Mouse (Mus musculus) liver, embryonic 16.5 days (tissue): ENCODE data around the gene Tia1. TPM values are rescaled to one million over a fixed set of nuclear protein-coding genes. Genes with fewer than 3 reads are reported as not detected.

ENCODE experiments used
- ATAC-seq: fragments of 200-750 bp; cut with Nextera tagmentation; 2 replicates; pipeline ENCODE4 v1.8.0; 2017; ENCODE audit warnings: low read depth, mild to moderate bottlenecking, moderate number of reproducible peaks, moderate library complexity
- H3K27ac ChIP-seq: fragments of 300-500 bp; sonication (generic); 2 replicates; pipeline ENCODE4 v1.5.1; 2014; ENCODE audit warnings: mild to moderate bottlenecking, low read length
- H3K27me3 ChIP-seq: fragments of 300-500 bp; sonication (generic); 2 replicates; pipeline ENCODE4 v1.6.1; 2014; ENCODE audit warnings: low read depth, low read length, mixed read lengths; ENCODE audit not compliant: control insufficient read depth, insufficient read depth
- H3K36me3 ChIP-seq: fragments of 300-500 bp; sonication (generic); 2 replicates; pipeline ENCODE4 v1.6.1; 2014; ENCODE audit warnings: mild to moderate bottlenecking; ENCODE audit not compliant: control insufficient read depth, insufficient read depth
- H3K4me1 ChIP-seq: fragments of 300-500 bp; sonication (generic); 2 replicates; pipeline ENCODE4 v1.6.1; 2014; ENCODE audit warnings: low read depth, low read length, mixed read lengths; ENCODE audit not compliant: control insufficient read depth
- H3K4me2 ChIP-seq: fragments of 300-500 bp; sonication (generic); 2 replicates; pipeline ENCODE4 v1.6.1; 2014; ENCODE audit warnings: low read depth, low read length, mixed read lengths
- H3K4me3 ChIP-seq: fragments of 300-500 bp; sonication (generic); 2 replicates; pipeline ENCODE4 v1.5.1; 2014; ENCODE audit warnings: low read depth, mild to moderate bottlenecking, low read length
- H3K9ac ChIP-seq: fragments of 300-500 bp; sonication (generic); 2 replicates; pipeline ENCODE4 v1.6.1; 2014; ENCODE audit warnings: low read depth, low read length
- H3K9me3 ChIP-seq: fragments of 300-500 bp; sonication (generic); replicated peaks from 2 replicates; pipeline ENCODE4 v1.6.1; 2016; ENCODE audit warnings: low read length; ENCODE audit not compliant: control insufficient read depth
- WGBS: fragments of 180-500 bp; shearing (Covaris S2); extraction: QIAGEN DNeasy Blood & Tissue Kit; methylation state at CpG from one replicate; pipeline ENCODE4 v1.1.7; 2014; ENCODE audit not compliant: insufficient replicate concordance; 5-methylcytosine and 5-hydroxymethylcytosine counted together
- polyA plus RNA-seq: library from polyadenylated mRNA; unstranded; fragments of >200 nt; fragmentation: Nextera tagmentation; extraction: Ambion mirVana; gene quantifications from 2 replicates; pipeline ENCODE4 v1.2.1, GENCODE M21; 2015

Gene Tia1
- polyA plus RNA-seq, 1 experiment from 2014 or later = 17.5 TPM

DNA sequence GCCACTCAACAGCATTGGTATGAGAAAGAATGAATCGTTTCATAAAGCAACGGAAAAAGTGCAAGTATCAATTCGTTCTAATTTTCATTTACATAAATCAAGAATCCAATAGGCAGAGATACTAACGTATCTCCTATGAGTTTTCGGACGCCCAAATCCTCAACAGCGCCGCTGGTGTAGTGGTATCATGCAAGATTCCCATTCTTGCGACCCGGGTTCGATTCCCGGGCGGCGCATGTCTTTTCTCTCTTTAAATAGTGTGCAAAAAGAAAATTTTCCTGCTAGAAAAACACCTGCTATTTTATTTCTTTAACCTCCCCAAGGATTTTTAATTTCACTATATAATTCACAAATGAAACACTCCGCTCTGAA is 305 bp upstream of the Tia1 start:
- Histone ChIP-seq H3K9me3 (no peaks in the 10 kb centered on the region), H3K27ac (peak overlapping the region; percentile 93), H3K4me3 (peak overlapping the region; percentile 83), H3K36me3 (no peaks in the 10 kb centered on the region; the same call in 1 of the 2 replicates), H3K27me3 (no peaks in the 10 kb centered on the region), H3K9ac (peak overlapping the region; percentile 84; the same call in 1 of the 2 replicates), H3K4me2 (peak overlapping the region; percentile 39), H3K4me1 (peaks cover 11% of the 10 kb centered on the region)
- WGBS = under 1% methylated on average over 15 of the region's 15 CpGs
- ATAC-seq = peak; percentile 56

DNA sequence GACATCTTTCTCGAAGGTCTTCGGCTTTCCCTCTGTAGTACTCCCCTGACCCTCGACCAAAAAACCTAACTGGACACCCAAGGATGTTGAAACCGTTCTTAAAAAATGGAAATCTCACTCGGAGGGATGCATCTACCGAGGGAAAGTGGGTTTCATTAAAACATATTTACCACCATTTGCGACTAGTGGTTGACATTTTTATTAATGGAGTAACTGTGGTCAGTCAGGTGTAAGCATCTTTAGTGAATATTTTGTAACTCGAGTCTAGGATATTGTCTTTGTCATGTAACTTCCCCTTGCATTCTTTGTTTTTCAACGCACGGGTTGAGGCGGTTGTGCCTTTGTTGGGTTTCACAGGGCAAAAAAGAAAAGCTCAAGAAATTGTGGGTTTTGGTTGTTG is 977 bp downstream of the Tia1 start:
- no peaks in the 10 kb centered on the region; the same call in 1 of the 2 replicates for H3K36me3 ChIP-seq
- no peaks in the 10 kb centered on the region for H3K9me3 ChIP-seq
- peak overlapping the region; percentile 89 for H3K4me2 ChIP-seq
- peak overlapping the region; percentile 19; the same call in 1 of the 2 replicates for H3K27ac ChIP-seq
- no peak for ATAC-seq
- peak overlapping the region; percentile 84 for H3K9ac ChIP-seq
- H3K4me1 ChIP-seq = peaks cover 11% of the 10 kb centered on the region
- under 1% methylated on average over 11 of the region's 11 CpGs for WGBS
- H3K4me3 ChIP-seq = peak overlapping the region; percentile 83
- no peaks in the 10 kb centered on the region for H3K27me3 ChIP-seq

DNA sequence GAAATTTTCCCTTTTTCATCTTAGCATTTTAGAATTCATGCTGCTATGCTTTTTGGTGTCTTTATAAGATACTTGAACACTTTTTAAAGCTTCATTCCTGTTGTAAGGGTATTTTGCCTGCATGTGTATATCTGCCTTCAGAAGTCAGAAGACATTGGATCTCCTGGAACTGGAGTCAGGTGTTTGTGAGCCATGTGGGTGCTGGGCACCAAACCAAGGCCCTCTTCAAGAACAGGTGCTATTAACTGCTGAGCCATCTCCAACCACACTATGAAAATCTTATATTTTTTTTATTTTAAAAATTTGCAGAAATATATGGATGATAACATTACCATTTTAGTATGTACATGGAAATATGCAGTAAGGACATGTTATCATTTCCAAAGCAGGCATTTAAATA is 2.3 kb downstream of the Tia1 start:
- Histone ChIP-seq H3K36me3 (no peaks in the 10 kb centered on the region; the same call in 1 of the 2 replicates), H3K4me3 (no peak overlapping the region), H3K27ac (no peak overlapping the region), H3K27me3 (no peaks in the 10 kb centered on the region), H3K9ac (no peak overlapping the region), H3K4me2 (no peak overlapping the region), H3K9me3 (no peaks in the 10 kb centered on the region), H3K4me1 (peaks cover 7% of the 10 kb centered on the region)
- ATAC-seq = no peak

DNA sequence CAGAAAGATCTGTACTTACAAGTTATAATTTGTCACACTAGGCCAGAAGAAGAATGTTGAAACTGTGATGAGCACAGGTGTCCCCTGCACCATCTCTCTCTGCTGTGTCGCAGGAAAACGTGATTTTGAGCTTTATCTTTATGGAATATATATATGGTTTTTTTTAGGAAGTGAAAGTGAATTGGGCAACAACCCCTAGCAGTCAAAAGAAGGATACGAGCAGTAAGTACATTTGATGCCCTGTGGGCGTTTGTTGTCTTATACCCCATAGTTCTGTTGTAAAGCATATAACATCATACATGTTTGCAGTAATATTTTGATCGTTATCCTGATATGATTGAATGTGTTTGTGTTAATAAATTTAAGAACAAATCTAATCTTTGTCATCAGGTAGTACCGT is 14.7 kb downstream of the Tia1 start:
- no peak for ATAC-seq
- 69% methylated on average over 6 of the region's 6 CpGs for WGBS
- Histone ChIP-seq H3K4me1 (no peaks in the 10 kb centered on the region), H3K4me3 (no peak overlapping the region), H3K27me3 (no peaks in the 10 kb centered on the region), H3K27ac (no peak overlapping the region), H3K36me3 (peaks cover 12% of the 10 kb centered on the region), H3K4me2 (no peak overlapping the region), H3K9me3 (no peaks in the 10 kb centered on the region), H3K9ac (no peak overlapping the region)

DNA sequence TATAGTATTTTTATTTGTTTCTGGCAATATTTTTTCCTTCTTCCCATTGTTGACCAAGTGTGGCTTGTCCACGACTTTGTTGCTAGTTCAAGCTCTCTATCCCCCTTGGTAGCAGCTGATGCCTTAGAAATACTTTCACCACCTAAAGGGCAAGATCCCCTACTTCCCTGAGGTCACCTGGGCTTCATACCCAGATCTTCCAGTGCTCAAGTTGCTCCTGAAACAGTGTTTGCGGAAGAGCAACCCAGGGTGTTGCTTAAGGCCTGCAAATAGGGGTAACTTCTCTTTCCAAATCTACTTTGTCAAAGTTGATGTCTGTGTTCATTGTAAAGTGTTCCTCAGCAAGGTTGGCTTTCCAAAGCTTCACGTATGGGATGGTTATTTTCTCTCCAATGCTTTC is 15.2 kb downstream of the Tia1 start:
- no peak overlapping the region for H3K4me2 ChIP-seq
- H3K4me3 ChIP-seq = no peak overlapping the region
- 79% methylated on average over 3 of the region's 3 CpGs for WGBS
- H3K36me3 ChIP-seq = peaks cover 12% of the 10 kb centered on the region
- no peaks in the 10 kb centered on the region for H3K4me1 ChIP-seq
- H3K9ac ChIP-seq = no peak overlapping the region
- ATAC-seq = no peak
- no peak overlapping the region for H3K27ac ChIP-seq
- no peaks in the 10 kb centered on the region for H3K27me3 ChIP-seq
- no peaks in the 10 kb centered on the region for H3K9me3 ChIP-seq

DNA sequence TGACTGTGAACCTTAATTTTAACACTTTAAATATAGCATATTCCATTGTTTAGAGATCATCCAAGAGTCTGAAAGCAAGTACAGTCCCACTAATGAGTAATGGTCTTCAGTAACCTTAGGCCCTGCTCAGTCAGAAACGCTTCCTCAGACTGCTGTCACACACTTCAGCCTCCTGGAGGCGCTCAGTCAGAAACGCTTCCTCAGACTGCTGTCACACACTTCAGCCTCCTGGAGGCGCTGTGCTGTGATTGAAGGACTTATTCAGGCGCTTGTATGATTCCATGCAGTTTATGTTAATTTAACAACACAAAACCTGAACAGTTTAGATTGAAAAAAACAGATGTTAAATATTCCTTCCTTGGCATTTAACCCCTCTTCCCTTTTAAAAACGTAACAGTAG is 16.5 kb downstream of the Tia1 start:
- Histone ChIP-seq H3K27ac (no peak overlapping the region), H3K4me2 (no peak overlapping the region), H3K4me3 (no peak overlapping the region), H3K4me1 (no peaks in the 10 kb centered on the region), H3K27me3 (no peaks in the 10 kb centered on the region), H3K9ac (no peak overlapping the region), H3K9me3 (no peaks in the 10 kb centered on the region), H3K36me3 (peaks cover 12% of the 10 kb centered on the region)
- no peak for ATAC-seq
- 78% methylated on average over 6 of the region's 6 CpGs for WGBS

DNA sequence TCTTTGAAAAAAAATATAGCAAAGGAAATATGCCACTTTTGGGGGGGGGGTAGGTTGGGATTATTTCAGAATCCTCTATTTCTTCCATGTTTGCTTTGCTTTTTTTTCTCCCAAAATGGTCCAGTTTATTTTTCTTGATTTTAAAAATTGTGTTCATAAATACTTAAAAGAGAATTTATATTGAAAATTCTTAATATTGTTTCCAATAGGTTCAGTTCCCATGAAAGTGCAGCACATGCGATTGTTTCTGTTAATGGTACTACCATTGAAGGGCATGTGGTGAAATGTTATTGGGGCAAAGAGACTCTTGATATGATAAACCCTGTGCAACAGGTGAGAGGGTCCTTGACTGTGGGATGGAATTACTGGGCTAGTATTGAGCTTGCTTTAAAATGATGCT is 22.3 kb downstream of the Tia1 start, which contains the start of gene Gm44790:
Gene Gm44790, plus strand, starts transcription at position 301 of the 400 bp plus-strand sequence.
- no peaks in the 10 kb centered on the region for H3K4me1 ChIP-seq
- no peak within 1 kb of the TSS for H3K9ac ChIP-seq
- ATAC-seq = no peak
- no peak within 1 kb of the TSS for H3K4me2 ChIP-seq
- H3K36me3 ChIP-seq = peaks cover 11% of the 10 kb centered on the region
- no peak within 1 kb of the TSS for H3K4me3 ChIP-seq
- no peaks in the 10 kb centered on the region for H3K9me3 ChIP-seq
- 80% methylated on average over 1 of the region's 1 CpGs for WGBS
- no peaks in the 10 kb centered on the region for H3K27me3 ChIP-seq
- H3K27ac ChIP-seq = no peak within 1 kb of the TSS

DNA sequence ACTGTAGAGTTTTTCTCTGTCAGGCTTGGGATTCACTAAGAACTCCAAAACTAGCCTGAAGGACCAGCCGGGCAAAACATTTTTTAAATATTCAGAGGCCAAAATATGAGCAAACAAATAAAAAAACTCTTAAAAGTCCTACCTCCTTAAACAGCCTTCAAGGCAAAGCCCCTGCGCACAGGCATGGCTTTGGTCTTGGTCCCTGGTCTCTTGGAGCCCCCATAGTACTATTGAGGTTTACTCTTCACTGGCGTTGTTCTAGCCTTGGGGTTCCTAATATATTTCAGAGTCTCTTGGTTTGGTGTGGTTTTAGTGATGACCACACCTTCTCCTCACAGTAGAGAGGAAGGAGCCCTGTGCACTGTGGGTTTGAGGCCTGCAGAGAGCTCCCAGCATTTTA is 27.5 kb downstream of the Tia1 start:
- Histone ChIP-seq H3K4me1 (no peaks in the 10 kb centered on the region), H3K4me3 (no peak overlapping the region), H3K27ac (no peak overlapping the region), H3K9me3 (no peaks in the 10 kb centered on the region), H3K36me3 (peaks cover 7% of the 10 kb centered on the region; the same call in 1 of the 2 replicates), H3K27me3 (no peaks in the 10 kb centered on the region), H3K4me2 (no peak overlapping the region), H3K9ac (no peak overlapping the region)
- ATAC-seq = no peak
- WGBS = 86% methylated on average over 3 of the region's 3 CpGs

DNA sequence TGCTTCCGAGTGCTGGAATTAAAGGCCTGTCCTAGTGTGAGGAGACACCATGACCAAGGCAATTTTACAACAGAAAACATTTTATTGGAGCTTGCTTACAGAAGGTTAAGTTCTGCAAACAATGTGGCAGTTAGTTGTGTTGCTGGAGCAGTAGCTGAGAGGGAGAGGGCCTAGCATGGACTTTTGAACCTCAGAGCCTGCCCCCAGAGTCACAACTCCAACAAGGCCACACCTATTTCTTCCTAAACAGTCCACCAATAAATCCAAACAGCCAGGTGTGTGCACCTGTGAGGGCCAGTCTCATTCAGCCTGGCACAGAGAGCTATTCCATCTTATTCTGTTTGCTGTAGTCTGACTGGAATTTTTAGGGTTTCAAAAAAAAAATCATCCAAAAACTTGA is 29.7 kb downstream of the Tia1 start:
- H3K27me3 ChIP-seq = no peaks in the 10 kb centered on the region
- H3K36me3 ChIP-seq = no peaks in the 10 kb centered on the region; the same call in 1 of the 2 replicates
- no peak overlapping the region for H3K9ac ChIP-seq
- H3K4me3 ChIP-seq = no peak overlapping the region
- no peak for ATAC-seq
- H3K4me1 ChIP-seq = no peaks in the 10 kb centered on the region; the same call in 1 of the 2 replicates
- 72% methylated on average over 1 of the region's 1 CpGs for WGBS
- H3K9me3 ChIP-seq = no peaks in the 10 kb centered on the region
- H3K4me2 ChIP-seq = no peak overlapping the region
- no peak overlapping the region for H3K27ac ChIP-seq
